Mouse (Mus musculus) telencephalon, adult 2 months (tissue): ENCODE measurements around the gene Cnot10.

ENCODE experiments used
- DNase-seq: peaks from one replicate; pipeline ENCODE4 v3.0.0-alpha.2; 2011; ENCODE audit warnings: low read depth, low spot score

The Cnot10 gene

DNA sequence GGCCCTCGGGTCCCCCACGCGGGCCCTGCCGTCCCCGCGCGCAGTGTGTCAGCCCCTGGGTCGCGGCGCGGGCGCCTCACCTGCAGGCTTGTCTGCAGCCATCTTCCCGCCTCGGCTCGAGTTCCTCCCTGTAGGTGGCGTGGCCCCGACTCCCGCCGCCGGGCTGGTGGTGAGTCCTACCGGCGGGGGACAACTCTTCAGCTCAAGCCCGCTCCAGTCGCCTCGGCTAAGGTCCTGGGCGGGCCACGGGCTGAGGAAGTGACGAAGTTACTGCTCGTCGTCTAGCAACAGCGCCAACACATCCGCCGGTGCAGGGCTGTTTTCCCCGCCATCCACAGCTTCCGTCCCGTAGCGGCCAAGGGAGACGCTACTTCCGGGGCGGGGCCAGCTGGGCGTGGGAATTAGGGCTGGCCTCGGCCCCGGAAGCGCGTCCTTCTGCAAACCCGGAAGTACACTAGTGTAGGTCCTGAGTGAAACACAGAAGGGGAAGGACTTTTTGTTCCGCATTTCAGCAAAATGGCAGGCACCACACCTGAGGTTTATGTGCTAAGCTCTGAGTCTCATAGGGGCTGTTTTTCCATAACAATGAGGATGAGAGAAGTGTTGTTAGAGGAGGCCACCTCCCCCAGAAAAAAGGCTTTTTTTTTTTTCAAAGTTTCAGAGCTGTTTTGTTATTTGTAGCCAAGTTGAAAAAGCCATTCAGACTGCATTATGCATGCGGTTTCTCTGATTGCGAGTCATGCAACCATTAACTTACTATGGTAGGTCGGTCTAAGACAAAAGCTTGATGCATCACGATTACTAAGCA lies at the start of gene Cnot10:
Gene Cnot10, minus strand, starts transcription at position 346 of the 808 bp plus-strand sequence.
- DNase-seq, result peak; percentile 96

- no peak for DNase-seq
Observed at GRCm38 (mm10) chr9:114688953-114689407, 49.0 kb upstream of the Cnot10 start.

GRCm38 (mm10) chr9:114688252-114688952 lies 48.4 kb upstream of the Cnot10 start, which contains the start of gene Dync1li1:
Gene Dync1li1, plus strand, starts transcription at chr9:114688790.
- peak; percentile 95 for DNase-seq

- DNase-seq, result no peak
Observed at GRCm38 (mm10) chr9:114687639-114688038, 47.7 kb upstream of the Cnot10 start.

DNA sequence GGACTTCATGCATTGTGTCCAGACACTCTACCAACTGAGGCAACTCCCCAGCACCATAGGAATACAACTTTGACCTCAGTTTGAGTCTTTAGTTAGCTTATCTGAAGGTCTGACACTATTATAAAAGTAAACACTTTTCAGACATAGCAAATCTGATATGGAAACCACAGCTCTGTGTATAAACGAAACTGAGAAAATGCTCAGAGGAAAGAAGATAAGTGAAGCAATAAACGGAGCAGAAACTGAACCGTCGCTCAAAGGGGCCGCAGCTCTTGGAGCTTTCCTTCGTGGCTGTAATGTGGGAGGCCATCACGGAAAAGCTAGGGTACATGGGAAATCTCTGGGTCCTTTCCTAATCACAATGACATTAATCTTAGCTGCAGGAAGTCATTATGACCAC lies 46.3 kb upstream of the Cnot10 start:
- DNase-seq, result no peak

DNA sequence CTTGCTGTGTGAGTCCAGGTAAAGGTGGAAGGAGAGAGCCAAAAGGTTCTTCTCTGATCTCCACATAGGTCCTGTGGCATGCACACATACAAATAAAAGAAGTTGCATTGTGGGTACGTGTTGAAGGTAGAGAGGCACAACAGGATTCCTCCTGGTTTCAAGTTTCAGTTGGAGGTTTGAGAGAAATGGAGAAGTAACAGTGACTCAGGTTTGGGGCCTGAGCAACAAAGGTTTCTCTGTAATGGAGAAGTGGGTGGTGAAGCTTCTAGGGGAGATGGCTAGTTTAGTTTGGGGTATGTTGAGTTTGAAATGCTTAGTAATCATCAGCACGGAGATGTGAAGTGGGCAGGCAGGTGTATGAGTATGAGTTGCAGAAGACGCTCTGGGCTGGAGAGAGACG lies 42.2 kb upstream of the Cnot10 start:
- no peak for DNase-seq

- DNase-seq, result no peak
Observed at GRCm38 (mm10) chr9:114680531-114680930, 40.5 kb upstream of the Cnot10 start.

DNA sequence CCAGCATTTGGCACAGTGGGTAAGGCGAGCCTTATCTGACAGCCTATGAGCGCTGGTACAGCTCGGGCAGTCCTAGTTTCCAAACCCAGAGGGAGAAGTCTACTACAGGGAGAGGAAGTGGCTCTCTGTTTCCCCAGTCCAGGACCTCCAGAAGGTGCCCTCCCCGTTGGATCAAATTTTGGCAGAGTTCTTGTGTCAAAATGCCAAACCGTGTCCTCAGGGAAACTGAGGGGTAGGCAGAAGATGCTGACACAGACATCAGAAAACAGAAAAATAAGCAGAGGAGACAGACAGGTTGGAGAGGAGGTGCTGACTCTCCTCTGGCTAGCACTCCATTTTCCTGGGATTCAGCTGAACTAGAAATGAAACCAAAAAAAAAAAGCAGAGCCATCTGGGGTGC lies 40.0 kb upstream of the Cnot10 start:
- DNase-seq, result no peak

GRCm38 (mm10) chr9:114678576-114678975 lies 38.6 kb upstream of the Cnot10 start:
- no peak for DNase-seq

- no peak for DNase-seq
Observed at GRCm38 (mm10) chr9:114673626-114674025, 33.6 kb upstream of the Cnot10 start.

- no peak for DNase-seq
Observed at GRCm38 (mm10) chr9:114672703-114673561, 32.9 kb upstream of the Cnot10 start.

- no peak for DNase-seq
Observed at GRCm38 (mm10) chr9:114671946-114672345, 32.0 kb upstream of the Cnot10 start.

- DNase-seq, result no peak
Observed at GRCm38 (mm10) chr9:114669011-114669410, 29.0 kb upstream of the Cnot10 start.

GRCm38 (mm10) chr9:114668047-114668446 lies 28.1 kb upstream of the Cnot10 start:
- no peak for DNase-seq

DNA sequence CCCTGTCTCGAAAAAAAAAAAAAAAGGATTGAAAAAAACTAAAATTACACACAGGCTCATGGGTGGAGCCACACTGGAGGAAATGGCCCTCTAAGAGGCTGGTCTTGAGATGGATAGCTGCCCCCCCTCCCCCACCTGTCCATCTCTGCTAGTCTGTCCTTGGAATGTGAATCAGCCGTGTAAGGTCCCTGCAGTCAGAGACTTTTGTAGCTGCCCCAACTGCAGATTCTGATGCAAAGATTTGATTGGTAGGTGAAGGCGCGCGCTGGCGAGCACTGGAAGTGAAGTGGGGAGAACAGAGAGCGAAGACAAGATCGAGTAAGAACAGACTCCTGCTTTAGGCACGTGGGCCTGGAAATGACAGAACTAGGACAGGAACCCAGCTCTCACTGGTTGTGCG lies 26.9 kb upstream of the Cnot10 start:
- no peak for DNase-seq

DNA sequence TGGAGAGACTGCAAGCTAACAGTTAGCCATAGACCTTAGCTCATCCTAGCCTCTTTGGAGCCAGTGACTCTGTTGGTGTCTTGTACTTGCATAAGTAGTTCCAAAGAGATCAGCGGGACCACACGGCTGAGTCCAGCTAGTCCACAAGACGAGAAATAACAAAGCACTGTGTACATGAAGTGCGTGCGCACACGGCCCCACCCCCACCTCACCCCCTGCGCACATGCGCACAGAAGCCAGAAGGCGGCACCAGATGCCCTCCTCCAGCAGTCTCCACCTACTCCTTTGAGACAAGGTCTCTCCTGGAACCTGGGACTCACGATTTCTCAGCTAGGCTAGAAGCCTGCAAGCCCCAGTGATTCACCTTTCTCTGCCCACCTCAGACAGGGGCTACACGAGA lies 23.8 kb upstream of the Cnot10 start:
- no peak for DNase-seq

DNA sequence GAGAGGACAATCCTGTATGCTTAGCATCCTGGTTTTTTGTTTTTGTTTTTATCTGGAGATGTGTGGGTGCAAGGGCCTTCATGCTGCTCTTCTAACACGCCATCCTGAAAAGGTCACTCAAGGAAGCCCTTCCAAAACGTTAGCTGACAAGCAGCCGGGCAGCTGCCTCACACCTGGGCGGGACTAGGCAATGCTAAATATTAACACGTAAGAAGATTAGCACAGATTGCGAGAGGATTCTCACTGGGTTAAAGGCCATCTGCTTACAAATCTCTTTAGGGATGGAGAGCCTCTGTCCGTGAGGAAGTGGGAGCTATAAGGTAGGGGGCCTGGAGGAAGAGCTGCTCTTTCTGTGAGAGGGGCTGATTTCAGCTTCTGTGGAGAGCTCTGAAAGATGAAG lies 22.0 kb upstream of the Cnot10 start:
- DNase-seq, result no peak

DNA sequence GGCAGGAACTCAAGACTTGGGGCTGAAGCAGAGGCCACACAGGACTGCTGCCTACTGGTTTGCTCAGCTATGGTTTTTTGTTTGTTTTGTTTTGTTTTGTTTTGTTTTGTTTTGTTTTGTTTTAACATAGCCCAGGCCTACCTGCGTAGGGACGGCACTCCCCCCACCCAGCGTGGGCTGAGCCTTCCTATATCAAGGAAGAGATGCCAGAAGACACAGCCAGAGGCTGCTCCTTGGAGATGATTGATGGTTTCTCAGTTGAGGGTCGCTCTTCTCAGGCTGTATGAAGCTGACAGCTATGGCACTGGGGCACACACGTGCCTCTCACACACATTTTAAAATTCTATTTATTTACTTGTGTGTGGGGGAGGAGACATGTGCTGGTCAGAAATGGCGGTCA lies 21.0 kb upstream of the Cnot10 start:
- no peak for DNase-seq

GRCm38 (mm10) chr9:114660506-114660905 lies 20.5 kb upstream of the Cnot10 start:
- no peak for DNase-seq

- DNase-seq, result no peak
Observed at GRCm38 (mm10) chr9:114656701-114657100, 16.7 kb upstream of the Cnot10 start.

GRCm38 (mm10) chr9:114655356-114655755 lies 15.4 kb upstream of the Cnot10 start:
- no peak for DNase-seq
